Mouse (Mus musculus): ENCODE results near the gene Mfsd11. TPM values are rescaled to one million over a fixed set of nuclear protein-coding genes. Genes with fewer than 3 reads are reported as not detected.

Mfsd11 gene
- polyA plus RNA-seq, 1 experiment from 2014 or later, result 15.0 TPM

Other genes starting within 250 kb of the Mfsd11 start
- gene Rhbdf2, start 225.4 kb upstream of the Mfsd11 start, polyA plus RNA-seq (2016; fragmentation: Nextera tagmentation; extraction: Ambion mirVana), result 8.0 and 8.5 TPM in 2 replicates
- 0.19 and 0.41 TPM in 2 replicates for gene Prcd, start 198.9 kb upstream of the Mfsd11 start, polyA plus RNA-seq (2016; fragmentation: Nextera tagmentation; extraction: Ambion mirVana)
- gene Cygb, start 198.1 kb upstream of the Mfsd11 start, polyA plus RNA-seq (2016; fragmentation: Nextera tagmentation; extraction: Ambion mirVana), result 0.83 and 1.2 TPM in 2 replicates
- not detected in 2 replicates for gene St6galnac1, start 76.9 kb upstream of the Mfsd11 start, polyA plus RNA-seq (2016; fragmentation: Nextera tagmentation; extraction: Ambion mirVana)
- 6.9 and 7.2 TPM in 2 replicates for gene Mxra7, start 24.4 kb upstream of the Mfsd11 start, polyA plus RNA-seq (2016; fragmentation: Nextera tagmentation; extraction: Ambion mirVana)
- 47.6 and 49.5 TPM in 2 replicates for gene Mettl23, start 9.2 kb upstream of the Mfsd11 start, polyA plus RNA-seq (2016; fragmentation: Nextera tagmentation; extraction: Ambion mirVana)
- 58.2 and 61.6 TPM in 2 replicates for gene Jmjd6, start 9.0 kb upstream of the Mfsd11 start, polyA plus RNA-seq (2016; fragmentation: Nextera tagmentation; extraction: Ambion mirVana)
- 801 and 808 TPM in 2 replicates for gene Srsf2, start 654 bp downstream of the Mfsd11 start, polyA plus RNA-seq (2016; fragmentation: Nextera tagmentation; extraction: Ambion mirVana)
- gene Mgat5b, start 66.4 kb downstream of the Mfsd11 start, polyA plus RNA-seq (2016; fragmentation: Nextera tagmentation; extraction: Ambion mirVana), result not detected in 2 replicates

Measured in liver, embryonic 12.5 days (tissue).